Mouse (Mus musculus) thymus, postnatal 0 days (tissue): ENCODE data around the gene Rapgef3. TPM values are rescaled to one million over a fixed set of nuclear protein-coding genes. Genes with fewer than 3 reads are reported as not detected.

Source experiments
- DNase-seq: peaks from one replicate; pipeline ENCODE4 v3.0.0-alpha.2; 2015; ENCODE audit warnings: low spot score
- polyA plus RNA-seq: library from polyadenylated mRNA; unstranded; fragments of >200 nt; fragmentation: Nextera tagmentation; extraction: Ambion mirVana; gene quantifications from 2 replicates; pipeline ENCODE4 v1.2.1, GENCODE M21; 2015

Rapgef3 gene
- polyA plus RNA-seq, 1 experiment from 2014 or later, result 72.6 TPM

DNA sequence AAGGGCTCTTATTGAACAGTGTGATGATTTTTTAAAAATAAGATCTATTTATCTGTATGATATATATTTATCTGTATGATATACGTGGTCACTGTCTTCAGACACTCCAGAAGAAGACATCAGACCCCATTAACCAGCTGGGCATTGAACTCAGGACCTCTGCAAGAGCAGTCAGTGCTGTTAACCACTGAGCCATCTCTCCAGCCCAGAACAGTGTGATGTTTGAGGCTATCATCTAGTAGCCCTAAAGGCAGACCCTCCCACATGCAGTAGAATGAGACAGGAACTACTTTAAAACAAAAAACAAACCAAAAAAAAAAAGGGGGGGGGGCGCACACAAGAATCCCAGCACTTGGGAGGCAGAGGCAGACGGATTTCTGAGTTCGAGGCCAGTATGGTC lies 20.3 kb downstream of the Rapgef3 start:
- DNase-seq, result no peak

DNA sequence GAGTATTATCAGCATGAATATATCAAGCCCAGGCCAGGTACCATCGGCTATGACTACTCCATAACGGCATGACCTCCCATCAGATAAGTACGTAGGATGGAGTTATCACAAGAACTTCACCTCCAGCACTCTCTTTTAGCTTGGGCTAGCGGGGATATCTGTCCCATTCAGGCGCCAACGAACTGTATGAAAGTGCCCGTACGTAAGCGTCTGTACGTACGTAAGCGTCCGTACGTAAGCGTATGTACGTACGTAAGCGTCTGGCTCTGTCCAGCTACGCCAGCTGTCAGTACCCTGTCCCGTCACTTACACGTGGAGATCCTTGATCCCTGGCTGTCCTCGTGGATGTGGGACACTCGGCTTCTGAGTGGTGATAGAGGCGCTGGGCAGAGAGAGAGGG lies 21.0 kb downstream of the Rapgef3 start:
- no peak for DNase-seq

GRCm38 (mm10) chr15:97746278-97746677 lies 21.5 kb downstream of the Rapgef3 start:
- no peak for DNase-seq

- DNase-seq, result no peak
Measured at GRCm38 (mm10) chr15:97745331-97745730, 22.4 kb downstream of the Rapgef3 start.

DNA sequence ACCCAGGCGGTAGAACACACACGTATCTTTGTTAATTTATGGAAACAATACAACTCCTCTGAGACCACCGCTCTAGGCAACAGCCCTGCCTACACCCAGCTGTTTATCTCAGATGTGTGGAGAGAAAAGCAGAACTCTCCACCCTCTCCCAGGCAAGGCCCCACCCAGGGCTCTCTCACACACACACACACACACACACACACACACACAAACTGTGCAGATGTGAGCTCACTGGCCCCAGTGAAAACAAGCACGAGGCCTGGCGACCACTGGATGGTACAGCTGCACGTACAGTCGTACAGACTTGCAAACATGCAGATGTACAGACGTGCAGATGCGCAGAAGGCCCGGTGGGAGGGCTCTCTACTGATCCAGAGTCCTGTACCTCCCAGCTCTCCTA lies 22.8 kb downstream of the Rapgef3 start:
- DNase-seq, result peak; percentile 79

DNA sequence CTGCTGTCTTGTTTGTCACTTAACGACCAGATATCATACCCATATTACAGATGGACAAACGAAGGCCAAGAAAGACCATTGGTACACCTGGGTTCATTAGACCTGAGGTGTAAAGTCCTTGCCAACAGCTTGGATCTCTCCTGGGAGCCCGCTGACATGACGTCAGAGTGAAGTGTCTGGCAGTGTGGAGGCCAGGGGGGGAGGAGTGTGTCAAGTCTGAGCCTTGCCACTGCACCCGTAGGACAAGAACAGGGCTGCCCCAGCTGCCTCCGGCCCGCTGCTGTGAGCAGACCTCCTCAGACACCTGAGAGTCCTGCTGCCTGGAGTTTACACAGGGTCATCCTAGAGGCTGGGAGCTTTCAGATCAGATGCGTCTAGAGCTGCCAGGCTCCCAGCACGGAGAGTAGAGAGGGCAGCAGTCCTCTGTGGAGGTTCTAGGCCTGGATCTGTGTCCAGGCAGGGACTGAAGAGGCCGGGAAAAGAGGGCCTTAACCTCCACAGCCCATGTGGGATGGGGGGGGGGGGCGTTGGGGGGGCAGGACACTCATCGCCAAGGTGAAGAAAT lies 23.7 kb downstream of the Rapgef3 start:
- DNase-seq, result peak; percentile 11

GRCm38 (mm10) chr15:97743210-97743609 lies 24.6 kb downstream of the Rapgef3 start:
- peak; percentile 13 for DNase-seq

GRCm38 (mm10) chr15:97742600-97742999 lies 25.2 kb downstream of the Rapgef3 start:
- peak; percentile 40 for DNase-seq

- DNase-seq, result peak; percentile 5
Measured at GRCm38 (mm10) chr15:97742074-97742473, 25.7 kb downstream of the Rapgef3 start.

DNA sequence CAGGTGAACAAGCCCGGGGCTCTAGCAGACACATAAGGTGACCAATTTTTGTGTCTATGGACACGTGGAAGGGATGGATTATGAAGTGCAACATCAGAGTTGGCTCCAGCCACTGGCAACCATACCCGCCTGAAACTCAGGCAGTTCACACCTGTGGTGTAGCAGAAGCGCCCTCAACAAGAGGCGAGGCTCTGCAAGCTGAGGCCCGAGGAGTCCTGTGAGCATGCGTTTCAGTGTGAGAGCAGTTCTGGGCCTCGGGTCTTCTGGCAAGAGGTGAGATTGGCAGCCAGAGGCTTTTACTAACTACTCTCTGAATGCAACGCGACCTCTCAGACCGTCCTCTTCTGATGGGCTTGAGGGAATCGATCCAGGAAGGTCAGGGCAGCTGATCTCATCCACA lies 26.1 kb downstream of the Rapgef3 start:
- DNase-seq, result peak; percentile 47

- no peak for DNase-seq
Measured at GRCm38 (mm10) chr15:97740283-97740732, 27.5 kb downstream of the Rapgef3 start.

DNA sequence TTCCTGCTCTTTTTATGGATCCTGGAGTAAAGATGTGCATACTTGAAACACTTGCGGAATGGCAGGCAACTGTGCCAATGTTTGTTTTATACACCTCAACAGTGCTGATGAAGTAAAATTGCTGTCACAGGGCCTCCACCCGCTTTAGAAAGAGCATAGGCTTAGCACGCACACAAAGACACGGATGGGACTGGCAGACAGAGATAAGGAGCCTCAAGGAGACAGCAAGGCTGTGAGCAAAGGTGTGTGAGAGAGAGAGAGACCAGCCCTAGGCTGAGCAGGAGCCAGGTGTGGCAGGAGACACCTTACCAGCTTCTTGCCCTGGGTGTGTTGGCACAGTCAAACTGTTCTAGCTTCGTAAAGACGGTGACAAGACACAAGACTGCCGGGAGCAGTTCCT lies 28.8 kb downstream of the Rapgef3 start:
- no peak for DNase-seq

DNA sequence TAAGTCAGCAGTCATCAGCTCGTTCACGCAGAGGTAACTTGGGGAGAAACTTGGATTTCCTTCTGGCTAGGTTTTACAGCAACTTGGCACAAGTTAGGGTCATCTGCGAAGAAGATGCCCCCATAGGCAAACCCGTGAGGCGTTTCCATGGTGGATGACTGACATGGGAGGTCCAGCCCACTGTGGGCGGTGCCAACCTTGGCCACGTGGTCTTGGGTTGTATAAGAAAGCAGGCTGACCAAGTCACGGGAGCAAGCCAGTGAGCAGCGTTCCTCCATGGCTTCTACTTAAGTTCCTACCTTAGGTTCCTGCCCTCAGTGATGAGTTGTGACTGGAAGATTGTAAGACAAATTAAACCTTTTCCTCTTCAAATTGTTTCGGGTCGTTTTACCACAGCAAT lies 35.8 kb downstream of the Rapgef3 start:
- DNase-seq, result peak; percentile 26

DNA sequence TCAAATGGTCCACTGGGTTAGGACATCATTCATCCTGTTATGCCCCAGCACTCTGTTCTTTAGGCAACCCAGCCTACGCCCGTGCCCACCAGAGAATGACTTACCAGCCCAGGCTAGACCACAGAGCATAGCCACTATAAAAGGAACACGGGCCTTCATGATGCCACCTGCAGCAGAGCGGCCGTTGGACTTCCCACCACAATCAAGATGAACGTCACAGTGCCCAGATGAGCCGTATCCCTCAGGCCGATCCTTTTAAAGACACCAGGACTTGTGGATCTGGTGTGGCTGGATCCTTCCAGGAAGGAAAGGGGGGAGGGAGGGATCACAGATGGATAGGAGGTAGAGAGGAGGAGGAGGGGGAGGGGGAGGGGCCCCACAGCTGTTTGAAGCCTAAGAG lies 36.7 kb downstream of the Rapgef3 start, which contains the start of gene Endou:
Gene Endou (minus strand): TSS at position 229 of the 400 bp plus-strand sequence.
- peak; percentile 91 for DNase-seq

DNA sequence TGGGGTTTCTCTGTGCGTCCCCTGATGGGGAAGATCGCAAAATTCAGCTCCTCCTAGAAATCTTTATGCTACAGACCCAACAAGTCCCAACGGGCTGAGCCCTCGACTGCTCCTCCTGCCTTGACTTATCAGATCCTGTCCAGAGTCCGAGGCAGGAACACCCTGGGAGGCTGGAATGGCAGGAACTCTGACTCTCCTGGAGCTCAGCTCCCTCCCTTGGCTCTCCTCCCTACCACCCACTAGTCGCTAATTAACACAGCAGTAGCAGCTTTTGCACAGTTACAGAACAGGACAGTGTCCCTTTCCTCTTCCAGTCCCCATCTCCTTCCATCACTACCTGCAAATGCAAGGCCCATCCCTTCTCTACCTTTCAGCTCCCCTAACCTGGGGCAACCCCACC lies 37.4 kb downstream of the Rapgef3 start:
- peak; percentile 41 for DNase-seq

DNA sequence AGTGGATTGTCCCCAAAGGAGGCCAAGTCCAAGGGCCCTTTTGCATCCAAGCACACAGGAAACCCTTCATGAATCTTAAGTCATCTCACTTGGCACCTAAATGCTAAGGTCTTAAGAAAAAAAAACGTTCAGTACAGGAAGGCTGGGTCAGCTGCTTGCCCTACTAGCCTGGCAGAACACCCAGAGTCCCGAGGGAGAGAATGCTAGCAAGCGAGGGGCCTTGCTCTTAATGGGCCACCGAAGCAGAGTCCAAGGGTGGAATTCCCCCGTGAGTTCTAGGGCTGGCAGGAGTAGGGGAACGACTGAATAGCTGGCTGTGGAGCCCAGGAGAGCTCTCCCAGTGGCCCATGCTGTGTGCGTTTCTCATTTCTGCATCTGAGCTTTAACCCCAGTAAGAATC lies 39.0 kb downstream of the Rapgef3 start:
- no peak for DNase-seq

- no peak for DNase-seq
Measured at GRCm38 (mm10) chr15:97728394-97728793, 39.4 kb downstream of the Rapgef3 start.

- DNase-seq, result peak; percentile 45
Measured at GRCm38 (mm10) chr15:97727520-97727919, 40.3 kb downstream of the Rapgef3 start.

DNA sequence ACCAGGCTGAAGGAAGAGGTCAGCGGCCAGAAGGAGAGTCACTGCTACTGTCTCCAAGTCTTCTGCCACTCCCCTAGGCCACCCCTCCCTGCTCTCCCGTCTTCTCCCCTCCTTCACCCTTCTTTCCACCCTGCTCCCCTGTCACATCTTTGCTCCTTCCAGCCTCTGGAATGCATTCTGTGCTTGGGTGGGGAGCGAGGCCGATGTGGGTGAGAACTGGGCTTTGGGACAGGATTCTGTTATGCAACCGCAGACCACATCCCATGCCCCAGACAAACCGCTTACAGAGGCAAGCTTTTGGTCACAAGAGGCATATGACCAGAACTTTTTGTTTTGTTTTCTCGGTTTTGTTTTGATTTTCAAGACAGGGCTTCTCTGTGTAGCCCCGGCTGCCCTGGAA lies 40.7 kb downstream of the Rapgef3 start:
- peak; percentile 42 for DNase-seq

DNA sequence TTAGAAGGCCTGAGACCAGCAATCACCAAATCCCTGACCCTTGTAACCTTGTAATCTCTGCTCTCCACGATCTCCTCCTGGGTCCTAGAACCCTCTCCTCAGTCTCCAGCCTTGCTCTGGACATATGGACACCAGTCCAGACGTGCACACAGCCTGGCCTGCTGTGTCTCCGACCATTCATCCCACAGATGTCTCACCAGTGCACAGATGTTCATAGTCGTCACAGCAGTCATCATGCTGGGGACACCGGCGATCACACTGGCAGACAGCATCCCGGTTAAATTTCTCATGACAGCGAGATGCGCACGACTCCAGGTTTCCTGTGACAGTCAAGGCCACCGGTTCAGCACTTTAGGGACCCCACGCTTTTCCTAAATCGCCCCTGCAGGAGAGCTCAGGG lies 41.5 kb downstream of the Rapgef3 start:
- no peak for DNase-seq

GRCm38 (mm10) chr15:97725198-97725785 lies 42.5 kb downstream of the Rapgef3 start:
- peak; percentile 66 for DNase-seq

DNA sequence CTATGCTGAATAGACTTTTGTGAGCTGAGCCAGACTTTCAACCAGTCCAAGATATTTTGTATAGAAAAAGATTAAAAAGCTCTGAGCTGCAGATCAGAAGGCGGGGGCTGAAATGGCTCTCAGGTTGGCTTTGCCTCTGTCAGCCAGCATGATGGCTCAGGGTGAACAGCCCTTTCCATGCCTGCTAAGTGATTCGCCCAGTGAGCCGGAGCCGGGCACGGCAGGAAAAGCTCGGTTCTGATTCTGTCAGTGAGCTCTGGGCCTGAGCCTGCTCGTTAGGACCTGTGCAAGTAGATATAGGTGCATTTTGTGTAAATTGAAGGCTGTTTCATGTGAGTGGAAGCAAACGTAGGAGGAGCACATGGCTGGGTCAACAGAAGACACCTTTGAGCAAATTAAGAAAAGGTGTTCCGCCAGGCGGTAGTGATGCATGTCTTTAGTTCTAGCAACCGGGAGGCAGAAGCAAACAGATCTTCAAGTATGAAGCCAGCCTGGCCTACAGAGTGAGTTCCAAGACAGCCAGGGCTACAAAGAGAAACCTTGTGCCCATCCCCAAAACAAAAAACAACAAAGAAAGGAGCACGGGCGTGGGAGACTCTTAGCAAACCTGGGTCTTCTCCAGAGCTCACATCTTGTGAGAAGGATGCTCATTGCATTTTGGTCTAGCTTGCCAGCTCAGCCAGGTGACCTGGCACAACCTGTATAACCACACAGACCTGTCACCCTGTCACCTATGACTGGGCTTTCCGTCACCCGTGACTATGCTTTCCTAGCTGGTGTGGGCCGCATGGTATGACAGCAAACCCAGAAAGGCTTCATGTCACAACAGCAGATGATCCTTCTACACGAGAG lies 43.2 kb downstream of the Rapgef3 start:
- DNase-seq, result no peak
